Mouse (Mus musculus) urinary bladder, adult 2 months (tissue): ENCODE data around the gene Gm20721. TPM values are rescaled to one million over a fixed set of nuclear protein-coding genes. Genes with fewer than 3 reads are reported as not detected.
"Not testable (repeated sequence)": the region's sequence is repeated elsewhere in the genome, so short reads cannot be mapped to it uniquely, and the experiment has no call there.

Source experiments
- DNase-seq: peaks from one replicate; pipeline ENCODE4 v3.0.0; 2022; ENCODE audit warnings: low spot score
- polyA plus RNA-seq: library from polyadenylated mRNA; depleted of rRNA; stranded (reverse); fragments of >200 nt; gene quantifications from 2 replicates; pipeline ENCODE4 v1.2.3, GENCODE M21; 2012

Gene Gm20721
- polyA plus RNA-seq, 1 experiment: not detected

DNA sequence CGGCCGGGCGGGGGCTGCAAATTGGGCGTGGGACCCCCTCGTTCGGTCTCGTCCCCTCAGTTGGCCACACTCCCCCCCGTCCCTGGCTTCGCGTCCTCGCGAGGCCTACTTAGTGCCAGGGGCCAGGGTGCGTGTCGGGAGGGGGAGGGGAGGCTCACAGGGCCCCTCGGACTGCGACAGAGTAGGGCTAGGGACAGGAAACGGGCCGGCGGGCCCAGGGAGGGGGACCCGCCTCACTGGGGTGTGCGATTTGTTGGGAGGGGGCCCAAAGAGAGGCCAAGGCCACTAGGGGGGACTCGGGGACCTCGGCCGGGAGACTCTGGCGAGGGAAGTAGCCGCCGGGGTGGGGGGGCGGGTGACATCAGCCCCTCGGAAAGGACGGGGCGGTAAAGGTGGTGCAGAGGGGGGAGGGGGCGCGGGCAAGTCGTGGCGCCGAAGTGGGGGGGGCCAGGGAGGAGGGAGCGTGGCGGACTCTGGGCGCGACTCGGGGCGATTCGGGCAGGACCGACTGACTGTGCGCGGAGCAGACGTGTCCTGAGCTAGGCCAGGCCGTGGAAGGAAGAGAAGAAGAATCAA is 15.8 kb downstream of the Gm20721 start:
- peak; percentile 73 for DNase-seq

DNA sequence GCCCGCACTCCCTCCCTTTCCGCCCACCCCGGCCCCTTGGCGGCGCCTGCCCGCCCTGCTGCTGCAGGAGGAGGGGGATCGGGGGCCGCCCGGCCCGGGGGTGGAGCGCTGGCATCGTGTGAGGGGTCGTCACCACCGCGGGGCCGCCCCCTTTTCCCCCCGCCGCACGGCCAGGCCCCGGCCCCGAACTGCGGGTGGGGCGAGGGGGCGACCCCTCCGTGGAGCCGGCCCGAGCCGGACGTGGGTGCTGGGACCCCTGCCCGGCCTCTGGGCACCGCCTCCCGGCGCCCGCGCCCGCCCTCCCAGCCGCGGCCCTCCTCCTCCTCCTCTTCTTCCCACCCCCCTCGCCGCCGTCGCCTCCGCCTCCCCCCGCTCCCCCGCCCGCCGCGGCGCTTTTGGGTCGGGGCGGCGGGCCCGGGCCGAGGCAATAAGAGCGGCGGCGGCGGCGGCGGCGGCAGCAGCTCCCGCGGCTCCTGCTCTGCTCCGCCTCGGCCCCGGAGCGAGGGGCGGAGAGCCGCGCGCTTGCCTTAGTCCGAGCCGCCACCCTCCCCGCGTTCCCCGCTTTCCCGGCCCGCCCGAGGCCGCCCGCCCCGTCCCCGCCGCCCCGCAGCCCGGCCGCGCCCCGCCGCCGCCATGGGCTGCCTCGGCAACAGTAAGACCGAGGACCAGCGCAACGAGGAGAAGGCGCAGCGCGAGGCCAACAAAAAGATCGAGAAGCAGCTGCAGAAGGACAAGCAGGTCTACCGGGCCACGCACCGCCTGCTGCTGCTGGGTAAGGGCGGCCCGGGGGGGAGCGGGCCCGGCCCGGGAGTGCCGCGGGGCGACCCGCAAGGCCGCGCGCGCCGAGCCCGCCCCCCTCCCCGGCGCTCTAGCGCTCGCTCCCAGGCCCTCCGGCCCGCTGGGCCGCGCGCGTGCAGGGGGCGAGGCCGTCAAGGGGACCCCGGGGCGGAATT is 16.6 kb downstream of the Gm20721 start:
- peak; percentile 82 for DNase-seq

DNA sequence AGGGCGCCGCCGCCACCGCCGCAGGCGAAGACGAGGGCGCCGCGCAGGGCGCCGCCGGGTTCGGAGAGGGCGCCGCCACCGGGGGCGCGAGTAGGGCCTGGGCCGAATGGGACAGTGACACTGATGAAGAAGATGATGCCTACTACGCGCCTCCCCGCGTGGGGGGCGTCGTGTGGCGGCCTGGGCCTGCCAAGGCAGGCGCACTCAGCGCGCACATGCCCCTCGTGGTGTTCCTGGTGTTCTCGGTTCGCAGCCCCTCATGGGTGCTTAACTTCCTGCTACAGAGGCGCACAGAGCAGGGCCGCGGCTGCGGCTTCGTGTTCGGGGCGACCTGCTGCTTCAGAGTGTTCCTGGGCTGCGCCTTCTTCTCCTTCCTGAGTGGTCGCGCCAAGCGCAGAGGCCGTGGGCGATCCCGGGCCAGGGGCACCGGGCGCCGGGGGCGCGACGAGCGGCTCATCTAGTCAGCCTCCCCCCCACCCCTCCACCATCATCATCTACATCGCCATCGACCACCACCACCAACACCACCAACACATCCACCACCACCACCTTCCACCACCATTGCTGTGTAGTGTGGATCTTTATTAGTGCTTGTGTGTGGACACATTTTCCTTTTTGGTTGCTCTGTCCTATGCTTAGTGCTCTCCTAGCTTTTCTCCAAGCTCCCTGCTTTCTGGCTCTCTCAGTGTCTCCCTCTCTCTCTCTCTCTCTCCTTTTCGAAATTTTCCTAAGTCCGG is 17.4 kb downstream of the Gm20721 start:
- no peak for DNase-seq

DNA sequence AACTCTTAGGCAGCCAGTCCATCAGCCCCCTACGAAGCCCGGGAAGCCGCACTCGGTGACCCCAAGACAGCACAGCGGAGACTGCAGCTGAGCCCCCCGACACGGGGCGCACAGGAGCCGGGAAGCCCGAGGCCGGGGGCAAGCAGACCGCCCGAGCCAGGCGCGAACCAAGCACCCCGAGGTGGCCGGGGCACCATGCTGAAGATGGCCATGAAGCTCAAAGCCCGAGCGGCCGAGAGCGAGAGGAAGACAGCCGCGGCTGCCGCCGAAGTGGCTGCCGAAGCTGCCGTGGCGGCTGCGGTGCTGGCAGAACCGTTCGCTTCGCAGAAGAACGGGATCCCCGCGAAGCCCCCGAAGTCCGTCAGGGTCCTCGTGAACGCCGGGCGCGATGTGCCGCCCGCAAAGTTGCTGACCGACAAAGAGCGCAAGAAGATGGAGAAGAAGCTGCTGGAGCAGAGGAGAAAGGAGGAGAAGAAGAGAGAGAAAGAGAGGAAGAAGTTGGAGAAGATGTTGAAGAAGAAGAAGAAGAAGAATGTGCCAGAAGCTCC is 18.1 kb downstream of the Gm20721 start:
- DNase-seq: no peak

DNA sequence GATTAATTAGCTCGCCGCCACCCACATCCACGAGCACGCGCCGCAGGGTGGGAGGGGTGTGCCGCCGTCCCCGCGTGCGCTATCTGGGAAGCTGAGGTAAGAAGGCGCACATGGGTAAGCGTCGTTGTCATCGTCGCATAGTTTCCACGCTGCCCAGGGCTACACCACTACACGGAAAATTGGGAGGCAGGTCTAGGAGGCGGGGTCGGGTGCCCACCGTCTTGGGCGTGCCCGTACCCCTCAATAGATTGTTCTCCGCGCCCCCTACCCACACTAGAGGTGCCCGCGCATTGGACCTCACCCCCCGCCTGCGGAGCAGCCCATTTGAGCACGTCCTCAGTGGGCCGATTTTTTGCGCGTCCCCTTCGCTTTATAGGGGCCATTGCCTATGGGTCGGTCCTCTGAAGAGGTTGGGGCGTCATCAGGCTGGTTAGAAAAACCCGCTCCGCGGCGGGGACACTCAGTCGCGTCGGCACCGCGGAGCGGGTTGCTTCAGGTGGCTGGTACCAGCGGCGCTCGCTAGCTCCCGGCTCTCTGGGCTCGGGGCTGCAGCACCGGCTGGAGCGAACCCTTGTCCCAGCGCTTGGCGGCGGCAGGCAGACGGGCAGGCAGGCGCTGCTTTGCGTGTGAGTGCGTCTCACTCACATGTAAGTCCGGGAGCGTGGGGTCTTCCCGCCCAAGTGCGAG is 19.1 kb downstream of the Gm20721 start:
- peak; percentile 54 for DNase-seq

DNA sequence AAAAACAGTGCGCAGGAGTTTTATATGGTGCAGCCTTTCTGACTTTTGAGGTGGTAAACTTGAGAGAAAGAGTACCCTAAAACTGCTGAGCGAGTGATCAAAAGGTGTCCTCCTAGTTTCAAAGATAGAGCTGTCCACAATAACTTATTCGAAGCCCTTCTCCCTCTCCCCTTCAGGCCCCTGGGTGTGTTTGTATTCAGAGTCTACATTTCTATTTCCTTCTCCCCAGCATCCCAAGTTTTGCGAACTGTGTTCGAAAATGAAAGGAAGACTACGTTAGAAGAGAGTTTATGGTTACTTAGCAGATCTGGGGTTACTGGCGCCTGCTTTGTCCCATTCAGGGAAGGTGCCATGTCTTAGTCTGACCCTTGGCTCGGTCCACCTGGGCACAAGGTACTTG is 20.0 kb downstream of the Gm20721 start:
- DNase-seq: no peak

DNA sequence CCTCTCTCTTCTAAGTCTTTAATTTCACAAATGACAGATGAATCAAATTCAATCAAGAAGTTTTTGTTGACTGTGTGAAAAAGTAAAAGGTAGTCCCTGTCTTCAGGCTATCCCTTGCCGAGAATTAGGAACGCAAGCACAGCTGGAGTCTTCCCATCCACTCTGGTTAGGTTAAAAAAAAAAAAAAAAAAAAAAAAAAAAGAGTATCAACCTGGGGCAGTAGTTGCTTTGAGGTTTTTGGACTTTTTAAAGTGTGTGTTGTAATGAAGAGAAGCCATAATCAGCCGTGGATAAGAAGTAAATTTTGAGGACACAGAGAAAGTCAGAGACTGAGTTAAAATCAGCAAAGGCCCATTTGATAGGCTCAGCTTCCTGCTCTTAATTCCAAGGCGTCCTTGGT is 20.5 kb downstream of the Gm20721 start:
- DNase-seq: no peak

DNA sequence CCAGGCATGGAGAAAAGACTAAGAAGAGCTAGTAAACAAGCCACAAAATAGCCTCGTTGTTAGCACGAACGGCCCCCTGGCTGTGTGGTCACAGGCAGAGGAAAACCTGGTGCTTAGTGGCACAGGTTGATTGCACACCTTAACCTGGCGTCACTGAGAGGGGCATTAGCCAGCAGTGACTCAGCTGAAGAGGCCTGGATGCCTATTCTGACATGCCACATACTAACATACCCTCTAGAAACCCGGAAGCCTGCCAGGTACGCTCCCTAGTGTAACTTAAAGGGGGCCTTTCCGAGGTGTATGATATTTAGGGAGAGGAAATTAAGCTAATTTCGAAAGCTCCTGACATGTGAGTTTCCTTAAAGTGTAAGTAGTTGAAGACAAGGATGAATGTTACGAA is 29.9 kb downstream of the Gm20721 start:
- DNase-seq: no peak

DNA sequence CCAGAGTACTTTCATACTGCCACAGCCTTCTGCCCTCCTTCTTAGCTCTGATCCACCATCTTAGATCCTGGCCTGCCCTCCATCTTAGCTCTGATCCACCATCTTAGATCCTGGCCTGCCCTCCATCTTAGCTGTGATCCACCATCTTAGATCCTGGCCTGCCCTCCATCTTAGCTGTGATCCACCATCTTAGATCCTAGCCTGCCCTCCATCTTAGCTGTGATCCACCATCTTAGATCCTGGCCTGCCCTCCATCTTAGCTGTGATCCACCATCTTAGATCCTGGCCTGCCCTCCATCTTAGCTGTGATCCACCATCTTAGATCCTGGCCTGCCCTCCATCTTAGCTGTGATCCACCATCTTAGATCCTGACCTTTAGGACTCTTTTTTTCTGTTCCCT is 31.1 kb downstream of the Gm20721 start:
- DNase-seq: not testable (repeated sequence)

DNA sequence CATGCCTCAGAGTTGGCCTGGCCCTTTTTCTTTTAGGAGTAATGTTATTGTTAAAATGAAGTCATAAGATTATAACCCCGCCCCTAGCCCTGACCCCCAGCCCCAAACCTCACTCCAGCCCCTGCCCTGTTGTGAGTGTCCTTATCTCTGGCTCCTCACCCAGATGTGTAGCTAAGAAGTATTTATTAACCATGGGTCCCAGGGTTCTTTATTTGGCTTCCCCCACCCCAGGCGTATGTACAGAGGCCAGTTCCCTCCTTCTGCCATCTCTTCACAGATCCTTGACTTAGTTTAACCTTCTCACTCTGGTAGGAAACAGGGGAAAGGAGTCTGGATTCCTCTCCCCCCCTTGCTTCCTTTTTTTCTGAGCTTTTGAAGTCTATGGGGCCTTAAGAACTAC is 33.9 kb downstream of the Gm20721 start:
- DNase-seq: no peak

DNA sequence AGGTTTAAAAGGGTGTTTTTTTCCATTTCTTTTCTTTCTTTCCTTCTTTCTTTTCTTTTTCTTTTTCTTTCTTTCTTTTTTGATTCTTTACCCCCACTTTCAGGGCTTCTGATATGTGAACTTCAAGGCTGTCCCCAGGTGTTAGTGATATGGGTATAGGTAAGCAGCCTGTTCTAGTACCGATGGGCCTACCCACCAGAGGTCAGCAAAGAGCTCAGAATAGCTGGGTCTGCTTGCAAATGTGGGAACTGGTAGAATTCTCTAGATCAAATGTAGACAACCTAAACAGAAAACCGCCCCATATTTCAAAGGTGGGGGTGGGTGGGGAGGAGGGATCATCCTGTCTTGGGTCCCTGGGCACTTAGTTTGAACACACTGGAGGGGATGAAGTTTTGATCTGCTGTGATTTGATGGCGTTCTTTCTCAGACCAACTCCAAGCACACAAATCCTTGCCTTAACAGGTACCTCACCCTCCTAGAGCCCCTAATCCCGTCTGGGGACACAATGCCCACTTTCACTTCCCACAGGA is 34.3 kb downstream of the Gm20721 start:
- no peak for DNase-seq

DNA sequence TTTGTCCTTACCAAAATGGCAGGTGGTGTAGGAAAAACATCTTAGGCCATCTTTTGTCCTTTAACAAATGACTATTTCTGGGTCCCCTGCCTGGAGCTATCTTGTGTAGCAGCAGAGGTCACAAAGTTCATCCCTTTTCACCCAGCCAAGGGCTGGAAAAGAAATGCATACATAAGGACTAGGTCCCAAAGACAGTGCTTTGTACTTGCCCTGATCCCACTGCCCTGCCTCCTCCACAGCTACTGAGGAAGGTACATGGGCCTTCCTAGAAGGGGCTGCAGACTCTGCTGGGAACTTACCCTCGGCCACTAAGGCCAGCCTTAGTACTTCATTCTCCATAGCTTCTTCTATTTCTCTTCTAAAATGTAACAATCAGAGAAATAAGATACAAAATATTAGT is 34.9 kb downstream of the Gm20721 start:
- DNase-seq: no peak

DNA sequence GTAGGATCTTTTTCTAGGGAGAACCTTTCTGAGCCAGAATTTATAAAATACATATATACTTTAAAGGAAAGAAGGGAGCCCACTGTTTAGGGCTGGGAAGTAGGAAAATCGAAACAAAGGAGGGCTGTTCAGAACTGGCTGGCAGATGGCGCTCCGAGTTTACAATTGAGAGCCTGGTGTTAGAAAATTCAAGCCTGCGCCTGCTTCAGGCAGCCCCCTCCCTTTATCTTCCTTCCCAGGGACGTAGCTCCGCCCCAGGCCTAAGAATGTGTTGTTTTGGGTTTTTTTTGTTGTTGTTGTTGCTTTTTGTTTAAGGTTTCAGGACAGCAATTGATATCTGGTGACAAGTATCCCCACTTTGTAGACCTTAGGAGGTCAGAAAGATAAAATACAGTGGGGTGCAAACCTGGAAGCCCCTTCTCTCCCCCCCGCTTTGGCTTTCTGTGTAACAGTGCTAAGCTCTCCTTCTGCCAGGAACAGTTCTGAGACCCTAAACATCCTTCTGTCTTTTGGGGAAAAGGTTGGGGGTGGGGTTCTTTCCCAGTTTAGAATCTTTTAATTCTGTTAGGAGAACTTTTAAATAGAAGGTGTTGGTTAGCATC is 35.5 kb downstream of the Gm20721 start:
- DNase-seq: no peak

DNA sequence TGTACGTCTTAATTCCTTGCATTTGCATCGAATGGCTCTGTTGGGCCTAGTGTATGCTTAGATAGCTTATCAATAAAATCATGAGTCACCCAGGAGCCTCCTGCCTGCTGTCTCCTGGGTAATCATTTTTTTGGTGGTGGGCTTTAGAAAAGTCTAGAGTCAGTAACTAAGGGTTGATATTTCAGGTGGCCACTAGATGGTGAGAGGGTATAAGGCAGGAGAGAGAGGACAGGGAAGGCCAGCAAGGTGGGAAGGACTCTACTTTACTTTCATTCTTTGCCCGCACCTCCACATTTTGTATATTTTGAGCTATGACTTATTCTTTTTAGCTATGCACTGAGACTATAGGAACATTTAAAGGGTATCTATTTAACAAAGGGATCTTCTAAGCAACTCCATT is 38.6 kb downstream of the Gm20721 start:
- DNase-seq: no peak

DNA sequence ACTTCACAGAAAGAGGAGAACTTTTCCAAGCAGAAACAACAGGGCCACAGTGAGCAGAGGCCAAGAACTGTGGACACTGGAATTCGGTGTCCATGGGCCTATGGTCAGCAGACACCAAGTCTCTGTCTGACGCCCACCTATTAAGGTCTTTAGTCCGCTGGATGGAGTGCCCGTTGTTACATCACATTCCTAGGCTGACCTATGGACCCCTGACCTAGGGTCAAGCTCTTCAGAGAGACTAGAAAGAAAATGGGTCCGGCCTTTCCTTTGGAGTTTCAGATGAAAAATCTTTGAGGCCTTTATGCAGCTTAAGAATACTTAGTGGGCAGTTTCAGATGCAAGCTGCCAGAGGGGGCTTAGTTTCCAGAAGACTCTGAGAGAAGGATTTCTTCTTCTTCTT is 40.9 kb downstream of the Gm20721 start:
- no peak for DNase-seq

DNA sequence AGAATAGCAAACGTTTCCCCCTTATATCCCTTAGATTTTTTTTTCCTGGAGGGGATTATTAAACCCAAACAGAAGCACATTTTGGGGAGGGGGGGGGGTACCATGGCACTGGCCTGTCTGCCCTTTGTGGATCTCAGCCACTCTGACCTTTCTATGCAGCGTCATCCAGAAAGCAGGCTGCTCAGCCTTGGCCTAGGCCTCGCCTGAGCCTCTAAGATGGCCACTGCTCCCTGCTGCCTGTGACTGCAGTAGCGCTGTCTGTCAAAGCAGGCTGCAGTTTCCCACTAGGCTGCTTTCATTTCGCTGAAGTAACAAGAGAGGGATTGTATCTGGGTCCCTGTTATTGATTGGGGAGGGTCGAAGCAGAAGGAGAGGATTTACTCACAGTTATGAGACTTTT is 44.0 kb downstream of the Gm20721 start:
- DNase-seq: no peak

DNA sequence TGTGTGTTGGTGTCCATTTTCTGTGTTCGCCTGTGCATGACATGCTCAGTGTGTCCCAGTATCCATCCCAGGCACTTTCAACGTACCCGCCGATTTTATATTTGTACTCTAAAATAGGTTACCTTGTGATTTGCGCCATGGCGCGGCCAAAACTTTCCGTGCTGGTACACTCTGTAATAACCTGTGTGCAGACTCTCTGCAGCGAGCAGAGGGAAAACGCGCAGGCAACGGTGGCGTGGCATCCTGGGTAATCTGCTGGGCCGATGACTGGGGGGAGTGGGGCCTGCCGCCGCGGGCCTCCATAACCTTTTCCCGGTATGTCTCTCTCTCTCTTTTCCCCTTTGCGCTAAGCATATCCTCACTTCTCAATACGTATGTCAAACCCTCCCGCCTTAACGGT is 45.8 kb downstream of the Gm20721 start:
- DNase-seq: no peak

DNA sequence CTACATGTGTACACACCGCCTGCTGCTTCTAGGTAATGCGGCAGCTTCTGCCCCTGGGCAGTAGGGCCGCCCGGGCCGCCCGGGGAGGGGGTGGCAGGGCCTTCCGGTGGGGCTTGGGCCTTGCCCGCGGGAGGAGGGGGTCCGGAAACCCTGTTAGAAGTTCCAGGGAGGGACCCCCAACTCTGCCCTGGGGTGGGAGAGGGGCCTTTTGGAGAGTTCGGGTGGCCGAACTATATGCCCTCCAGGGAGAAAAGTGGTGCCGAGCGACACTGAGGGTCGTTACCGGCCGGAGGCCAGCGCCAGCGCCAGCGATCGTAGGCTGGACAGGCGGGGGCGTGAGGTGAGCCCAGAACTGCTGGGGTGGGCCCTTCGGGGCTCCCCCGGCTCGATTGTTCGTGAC is 46.3 kb downstream of the Gm20721 start:
- no peak for DNase-seq

DNA sequence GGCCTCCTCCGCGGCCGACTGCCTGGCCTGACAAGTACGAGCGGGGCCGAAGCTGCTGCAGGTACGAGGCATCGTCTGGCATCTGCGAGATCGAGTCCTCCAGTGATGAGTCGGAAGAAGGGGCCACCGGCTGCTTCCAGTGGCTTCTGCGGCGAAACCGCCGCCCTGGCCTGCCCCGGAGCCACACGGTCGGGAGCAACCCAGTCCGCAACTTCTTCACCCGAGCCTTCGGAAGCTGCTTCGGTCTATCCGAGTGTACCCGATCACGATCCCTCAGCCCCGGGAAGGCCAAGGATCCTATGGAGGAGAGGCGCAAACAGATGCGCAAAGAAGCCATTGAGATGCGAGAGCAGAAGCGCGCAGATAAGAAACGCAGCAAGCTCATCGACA is 46.7 kb downstream of the Gm20721 start:
- DNase-seq: no peak

DNA sequence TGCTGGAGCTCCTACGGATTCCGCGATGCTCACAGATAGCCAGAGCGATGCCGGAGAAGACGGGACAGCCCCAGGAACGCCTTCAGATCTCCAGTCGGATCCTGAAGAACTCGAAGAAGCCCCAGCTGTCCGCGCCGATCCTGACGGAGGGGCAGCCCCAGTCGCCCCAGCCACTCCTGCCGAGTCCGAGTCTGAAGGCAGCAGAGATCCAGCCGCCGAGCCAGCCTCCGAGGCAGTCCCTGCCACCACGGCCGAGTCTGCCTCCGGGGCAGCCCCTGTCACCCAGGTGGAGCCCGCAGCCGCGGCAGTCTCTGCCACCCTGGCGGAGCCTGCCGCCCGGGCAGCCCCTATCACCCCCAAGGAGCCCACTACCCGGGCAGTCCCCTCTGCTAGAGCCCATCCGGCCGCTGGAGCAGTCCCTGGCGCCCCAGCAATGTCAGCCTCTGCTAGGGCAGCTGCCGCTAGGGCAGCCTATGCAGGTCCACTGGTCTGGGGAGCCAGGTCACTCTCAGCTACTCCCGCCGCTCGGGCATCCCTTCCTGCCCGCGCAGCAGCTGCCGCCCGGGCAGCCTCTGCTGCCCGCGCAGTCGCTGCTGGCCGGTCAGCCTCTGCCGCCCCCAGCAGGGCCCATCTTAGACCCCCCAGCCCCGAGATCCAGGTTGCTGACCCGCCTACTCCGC is 47.3 kb downstream of the Gm20721 start:
- DNase-seq: no peak

DNA sequence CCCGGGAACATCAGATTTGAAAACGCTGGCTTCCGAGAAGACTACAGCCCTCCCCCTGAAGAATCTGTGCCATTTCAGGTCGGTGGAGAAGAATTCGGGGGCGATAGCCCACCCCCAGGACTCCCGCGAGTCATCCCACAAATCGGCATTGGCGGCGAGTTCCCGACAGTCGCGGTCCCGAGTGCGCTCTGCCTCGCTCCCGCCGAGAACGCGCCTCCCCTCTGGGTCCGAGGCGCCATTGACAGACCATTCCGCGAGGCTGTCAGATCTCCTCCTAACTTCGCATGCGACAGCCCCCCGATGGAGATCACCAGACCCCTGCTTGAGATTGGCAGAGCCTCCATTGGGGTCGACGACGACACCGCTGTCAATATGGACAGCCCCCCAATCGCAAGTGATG is 48.0 kb downstream of the Gm20721 start:
- no peak for DNase-seq
